Mouse (Mus musculus): ENCODE results near the gene Cyp20a1. TPM values are rescaled to one million over a fixed set of nuclear protein-coding genes. Genes with fewer than 3 reads are reported as not detected.

The Cyp20a1 gene
- 10 to 100 TPM; 17.3 to 27.9 TPM for total RNA-seq (2021)
- long read RNA-seq, experiment 1, transcript Cyp20a1-203 (12 exons, 2,056 nt): minor isoform, 6 of 20 reads
- long read RNA-seq, experiment 1, transcript Cyp20a1-201 (13 exons, 2,223 nt): major isoform, 14 of 20 reads
- long read RNA-seq, experiment 1, partial matches to known transcripts: 0 of 20 reads
- long read RNA-seq, experiment 1, other reads (novel, unspliced or antisense): 0 of 20 reads
- long read RNA-seq, experiment 2, transcript Cyp20a1-201 (13 exons, 2,223 nt): major isoform, 11 of 14 reads
- long read RNA-seq, experiment 2, partial matches to known transcripts: 0 of 14 reads
- long read RNA-seq, experiment 2, other reads (novel, unspliced or antisense): 2 of 14 reads

GRCm38 (mm10) chr1:60342808-60343629, at the start of gene Cyp20a1:
Gene Cyp20a1, plus strand, starts transcription at chr1:60343323.
- DNase-seq (ENCODE audit: low spot score in 2 of 2): peak; percentile 80 to 92

GRCm38 (mm10) chr1:60293921-60294320, 49.2 kb upstream of the Cyp20a1 start:
- DNase-seq (ENCODE audit: low spot score in 2 of 2): no peak

- no peak for DNase-seq (ENCODE audit: low spot score in 2 of 2)
These were observed 720 bp downstream of the Cyp20a1 start for GRCm38 (mm10) chr1:60343630-60344455.

- no peak for DNase-seq (ENCODE audit: low spot score in 2 of 2)
These were observed 1.5 kb downstream of the Cyp20a1 start for GRCm38 (mm10) chr1:60344670-60345069.

- DNase-seq (ENCODE audit: low spot score in 2 of 2): no peak
These were observed 2.6 kb downstream of the Cyp20a1 start for GRCm38 (mm10) chr1:60345712-60346111.

- no peak for DNase-seq (ENCODE audit: low spot score in 2 of 2)
These were observed 9.7 kb downstream of the Cyp20a1 start for GRCm38 (mm10) chr1:60352786-60353185.

- DNase-seq (ENCODE audit: low spot score in 2 of 2): no peak
These were observed 18.5 kb downstream of the Cyp20a1 start for GRCm38 (mm10) chr1:60361626-60362025.

- DNase-seq (ENCODE audit: low spot score in 2 of 2): no peak
These were observed 33.4 kb downstream of the Cyp20a1 start for GRCm38 (mm10) chr1:60376556-60376955.

- DNase-seq (ENCODE audit: low spot score in 2 of 2): no peak
These were observed 38.8 kb downstream of the Cyp20a1 start for GRCm38 (mm10) chr1:60381910-60382309.

GRCm38 (mm10) chr1:60404848-60405247, 61.7 kb downstream of the Cyp20a1 start:
- no peak for DNase-seq (ENCODE audit: low spot score in 2 of 2)

- DNase-seq (ENCODE audit: low spot score in 2 of 2): no peak
These were observed 65.5 kb downstream of the Cyp20a1 start for GRCm38 (mm10) chr1:60408501-60409167.

- DNase-seq (ENCODE audit: low spot score in 2 of 2): peak; percentile 94
These were observed 66.2 kb downstream of the Cyp20a1 start, which contains the start of gene Abi2 for GRCm38 (mm10) chr1:60409168-60409828. Gene Abi2, plus strand, starts transcription at chr1:60409619.

GRCm38 (mm10) chr1:60409928-60410817, 67.0 kb downstream of the Cyp20a1 start:
- DNase-seq (ENCODE audit: low spot score in 2 of 2): peak; percentile 21 to 40

- DNase-seq (ENCODE audit: low spot score in 2 of 2): no peak
These were observed 73.6 kb downstream of the Cyp20a1 start for GRCm38 (mm10) chr1:60416724-60417123.

- DNase-seq (ENCODE audit: low spot score in 2 of 2): no peak
These were observed 80.8 kb downstream of the Cyp20a1 start for GRCm38 (mm10) chr1:60423882-60424281.

- DNase-seq (ENCODE audit: low spot score in 2 of 2): no peak
These were observed 85.2 kb downstream of the Cyp20a1 start for GRCm38 (mm10) chr1:60428341-60428740.

- DNase-seq (ENCODE audit: low spot score in 2 of 2): no peak
These were observed 85.8 kb downstream of the Cyp20a1 start for GRCm38 (mm10) chr1:60428932-60429331.

GRCm38 (mm10) chr1:60431531-60431930, 88.4 kb downstream of the Cyp20a1 start:
- no peak for DNase-seq (ENCODE audit: low spot score in 2 of 2)

GRCm38 (mm10) chr1:60432497-60432896, 89.4 kb downstream of the Cyp20a1 start:
- no peak for DNase-seq (ENCODE audit: low spot score in 2 of 2)
